Mouse (Mus musculus) bone marrow, adult 2 months (tissue): Measurements from ENCODE around the gene Jak2.

Source experiments
- CTCF ChIP-seq: fragments of 200-500 bp; IDR thresholded peaks from 2 replicates; pipeline ENCODE4 v1.5.1; 2011; ENCODE audit warnings: low read length, control low read depth; ENCODE audit not compliant: control insufficient read depth, insufficient read depth
- POLR2A ChIP-seq: fragments of 200-500 bp; IDR thresholded peaks from 2 replicates; pipeline ENCODE4 v1.6.1; 2011; ENCODE audit warnings: low read depth, mild to moderate bottlenecking, control low read depth, low read length, borderline replicate concordance; ENCODE audit not compliant: control insufficient read depth

DNA sequence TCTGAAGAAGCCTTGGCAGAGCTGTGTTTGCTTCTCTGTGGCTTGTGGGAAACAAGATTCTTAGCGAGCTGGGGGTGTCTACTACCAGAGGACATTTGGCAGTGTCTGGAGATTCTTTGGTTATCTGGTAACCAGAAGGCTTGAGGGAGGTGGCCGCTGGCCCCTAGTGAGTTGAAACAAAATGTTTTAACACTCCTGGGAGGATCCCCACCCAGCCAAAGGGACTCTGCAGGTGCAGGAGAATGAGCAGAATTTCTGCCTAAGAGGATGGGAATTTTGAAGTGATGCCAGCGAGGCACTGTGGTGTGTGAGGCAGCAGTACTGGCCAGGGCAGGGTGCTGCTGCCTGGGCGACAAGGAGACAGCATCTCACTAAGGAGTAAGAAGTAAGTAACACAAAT, 47.0 kb upstream of the Jak2 start:
- TF ChIP-seq CTCF (no peak), POLR2A (no peak)
